Mouse (Mus musculus) retina, embryonic 14.5 days (tissue): ENCODE measurements at regions not wholly inside any gene's neighbourhood (a gene's known extent, or its start where the extent isn't known, plus 50 kb on each side); places are given as distances from the start of the nearest gene placed in this dataset.

ENCODE experiments used
- DNase-seq: peaks from one replicate; pipeline ENCODE4 v3.0.0-alpha.2; 2015; ENCODE audit warnings: low spot score

- DNase-seq = no peak
Observed at GRCm38 (mm10) chr12:62404558-62404957, 881.6 kb downstream of the Lrfn5 start.

- no peak for DNase-seq
Observed at GRCm38 (mm10) chr12:62428692-62429091, 905.7 kb downstream of the Lrfn5 start.

DNA sequence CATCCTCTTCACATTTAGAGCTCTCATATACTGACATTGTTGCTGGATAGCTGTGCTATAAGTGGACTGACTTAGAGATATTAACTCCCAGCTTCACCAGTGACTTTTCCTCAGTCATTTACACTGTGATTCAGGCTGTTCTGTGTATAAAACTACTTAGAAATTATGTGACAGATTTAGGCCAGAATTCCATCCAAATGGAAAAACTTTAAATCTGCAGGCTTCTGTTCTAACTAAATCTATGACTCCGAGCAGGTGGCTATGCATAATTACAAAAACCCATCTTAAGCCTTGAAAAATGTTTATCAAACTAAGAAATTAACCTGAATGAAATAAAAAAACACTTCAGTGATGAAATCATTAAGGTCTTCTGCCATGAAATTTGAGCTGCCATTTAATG lies 927.7 kb downstream of the Lrfn5 start:
- no peak for DNase-seq

DNA sequence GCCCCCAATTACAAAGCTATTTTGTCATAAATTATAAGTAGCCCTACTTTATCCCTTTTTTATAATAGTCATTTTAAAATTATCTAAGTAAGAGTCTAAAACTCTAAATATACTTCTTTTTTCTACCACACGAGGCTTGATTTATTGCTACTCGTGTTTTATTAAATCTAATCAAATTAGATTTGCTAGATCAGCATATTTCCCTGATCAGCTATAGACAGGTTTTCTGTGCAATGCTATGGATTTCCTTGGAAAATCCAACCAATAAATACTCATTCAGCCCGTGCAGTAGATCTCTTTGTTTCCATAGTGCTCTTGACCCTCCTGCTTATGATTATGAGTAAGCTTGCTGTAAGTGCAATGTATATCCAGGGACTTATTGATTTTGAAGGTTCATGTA lies 960.4 kb downstream of the Lrfn5 start:
- DNase-seq = no peak

DNA sequence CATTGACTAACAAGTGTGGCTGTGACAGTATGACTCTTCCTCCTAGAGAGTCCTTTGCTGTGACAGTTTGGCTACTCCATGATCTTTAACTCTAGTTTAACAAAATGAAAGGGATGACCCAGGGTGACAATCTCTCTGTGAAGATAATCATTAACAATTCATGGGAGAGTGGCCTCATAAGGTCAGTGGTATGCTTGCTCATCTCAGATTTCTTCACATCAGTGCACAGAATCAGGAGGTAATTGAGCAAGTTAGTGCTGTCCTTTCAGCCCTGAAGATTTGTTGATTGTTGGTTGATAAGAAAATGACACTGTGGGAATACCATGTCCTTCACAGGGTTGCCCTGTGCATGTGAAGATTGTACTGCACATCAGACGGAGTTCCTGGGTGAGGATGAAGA lies 1005.6 kb downstream of the Lrfn5 start:
- peak; percentile 42 for DNase-seq

- DNase-seq = no peak
Observed at GRCm38 (mm10) chr12:62552384-62552783, 1029.4 kb downstream of the Lrfn5 start.

DNA sequence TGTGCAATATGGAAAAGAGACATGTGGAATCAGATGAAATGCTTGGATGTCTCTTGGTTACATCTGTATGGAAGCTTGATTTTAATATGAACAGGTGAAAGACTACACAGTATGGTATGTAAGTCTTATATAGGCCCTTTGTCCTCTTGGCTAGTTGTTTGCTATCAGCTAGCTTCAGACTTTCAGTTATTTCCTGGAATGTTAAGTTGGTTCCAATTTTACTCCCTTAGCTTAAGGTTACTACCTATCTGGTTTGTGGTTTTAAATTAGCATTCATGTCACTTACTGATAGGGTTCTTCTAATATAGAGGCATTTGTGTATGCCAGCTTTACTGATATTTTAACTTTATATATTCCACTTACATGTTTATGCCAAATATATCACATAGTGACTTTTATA lies 1031.7 kb downstream of the Lrfn5 start:
- DNase-seq = no peak

- no peak for DNase-seq
Observed at GRCm38 (mm10) chr12:62563799-62564198, 1040.8 kb downstream of the Lrfn5 start.
